Mouse (Mus musculus): ENCODE data around the gene Acap1. TPM values are rescaled to one million over a fixed set of nuclear protein-coding genes. Genes with fewer than 3 reads are reported as not detected.
A peak's percentile ranks its signal among the peaks of the same experiment; 100 is the strongest.
"Not testable (repeated sequence)": the region's sequence is repeated elsewhere in the genome, so short reads cannot be mapped to it uniquely, and the experiment has no call there.

Acap1 gene
- polyA plus RNA-seq, 1 experiment from 2014 or later, result 19.9 TPM

DNA sequence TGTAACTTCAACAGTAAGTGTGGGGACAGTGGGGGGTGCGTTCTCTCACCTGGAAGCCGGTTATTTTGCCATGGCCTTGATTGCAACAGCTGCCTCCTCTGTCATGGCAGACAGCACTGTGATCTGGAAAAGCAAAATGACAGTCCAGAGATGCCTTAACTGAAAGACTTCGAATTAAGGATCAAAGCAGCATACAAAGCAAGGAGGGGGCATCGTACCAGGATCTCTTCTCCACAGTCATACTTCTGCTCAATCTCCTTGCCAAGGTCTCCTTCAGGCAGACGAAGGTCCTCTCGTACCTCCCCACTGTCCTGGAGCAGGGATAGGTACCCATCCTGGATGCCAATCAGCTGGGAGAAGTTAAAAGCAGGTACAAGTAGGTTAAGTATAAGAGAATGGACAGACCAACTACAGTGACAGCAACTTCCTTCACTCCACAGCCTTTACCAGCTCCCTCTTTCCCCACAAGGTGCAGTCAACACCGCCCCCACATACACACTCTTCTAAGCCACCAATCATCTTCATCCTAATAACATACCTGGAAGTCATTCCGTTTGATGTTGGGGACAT lies 22.1 kb upstream of the Acap1 start:
- Histone ChIP-seq H3K4me2 (ENCODE audit: low read depth, low read length) (no peak overlapping the region), H3K9ac (ENCODE audit: low read length) (no peak overlapping the region), H3K36me3 (ENCODE audit: control insufficient read depth, insufficient read depth) (peaks cover 35% of the 10 kb centered on the region), H3K9me3 (replicated peaks; ENCODE audit: control insufficient read depth, low read length) (no peaks in the 10 kb centered on the region), H3K4me1 (ENCODE audit: control insufficient read depth, insufficient read depth, low read length) (peaks cover 45% of the 10 kb centered on the region), H3K27ac (ENCODE audit: low read length) (no peak overlapping the region), H3K4me3 (ENCODE audit: low read length) (no peak overlapping the region), H3K27me3 (ENCODE audit: control insufficient read depth, insufficient read depth, low read length) (no peaks in the 10 kb centered on the region)
- no peak for ATAC-seq (replicated peaks; ENCODE audit: extremely low read depth, insufficient read depth, low FRiP score)
- WGBS, result 78% methylated on average over 8 of the region's 8 CpGs

DNA sequence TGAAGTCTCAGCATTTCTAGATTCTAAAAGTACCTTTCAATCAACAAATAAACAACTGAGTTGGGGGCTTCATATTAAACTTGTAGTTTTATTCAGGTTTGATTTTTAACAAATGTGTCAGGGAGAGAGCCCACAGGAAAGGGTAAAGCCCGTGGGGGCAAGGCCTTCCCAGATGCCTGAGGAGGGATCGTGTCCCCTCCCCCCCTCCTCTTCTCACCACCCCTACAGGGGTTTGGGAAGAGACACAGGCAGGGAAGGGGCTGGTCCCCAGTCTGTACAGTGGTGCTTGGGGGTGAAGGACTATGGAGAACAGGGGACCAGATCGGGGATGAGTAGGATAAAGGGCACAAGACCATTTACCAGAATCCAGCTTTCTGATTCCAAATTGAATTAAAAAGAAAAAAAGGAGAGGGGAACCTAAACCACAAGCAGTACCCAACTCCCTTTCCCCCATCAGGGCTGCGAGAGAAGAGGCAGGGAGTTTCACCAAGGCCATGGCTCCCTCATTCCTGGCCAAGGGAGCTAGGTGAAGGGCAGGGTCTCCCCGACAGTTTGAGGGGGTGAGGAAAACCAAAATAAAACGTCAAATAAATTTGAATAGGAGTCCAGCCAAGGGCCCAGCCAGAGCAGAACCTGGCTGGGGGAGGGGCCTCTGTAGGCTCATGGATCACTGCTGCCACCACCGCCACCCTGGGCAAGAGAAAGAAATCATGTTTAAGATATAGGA lies 21.5 kb upstream of the Acap1 start:
- not testable (repeated sequence) for ATAC-seq (replicated peaks; ENCODE audit: extremely low read depth, insufficient read depth, low FRiP score); H3K4me3 ChIP-seq (ENCODE audit: low read length); H3K4me2 ChIP-seq (ENCODE audit: low read depth, low read length); H3K9ac ChIP-seq (ENCODE audit: low read length); H3K9me3 ChIP-seq (replicated peaks; ENCODE audit: control insufficient read depth, low read length); H3K27ac ChIP-seq (ENCODE audit: low read length); H3K27me3 ChIP-seq (ENCODE audit: control insufficient read depth, insufficient read depth, low read length)
- WGBS, result 60% methylated on average over 7 of the region's 7 CpGs
- Histone ChIP-seq H3K4me1 (ENCODE audit: control insufficient read depth, insufficient read depth, low read length) (peaks cover 40% of the 10 kb centered on the region), H3K36me3 (ENCODE audit: control insufficient read depth, insufficient read depth) (peaks cover 40% of the 10 kb centered on the region)

DNA sequence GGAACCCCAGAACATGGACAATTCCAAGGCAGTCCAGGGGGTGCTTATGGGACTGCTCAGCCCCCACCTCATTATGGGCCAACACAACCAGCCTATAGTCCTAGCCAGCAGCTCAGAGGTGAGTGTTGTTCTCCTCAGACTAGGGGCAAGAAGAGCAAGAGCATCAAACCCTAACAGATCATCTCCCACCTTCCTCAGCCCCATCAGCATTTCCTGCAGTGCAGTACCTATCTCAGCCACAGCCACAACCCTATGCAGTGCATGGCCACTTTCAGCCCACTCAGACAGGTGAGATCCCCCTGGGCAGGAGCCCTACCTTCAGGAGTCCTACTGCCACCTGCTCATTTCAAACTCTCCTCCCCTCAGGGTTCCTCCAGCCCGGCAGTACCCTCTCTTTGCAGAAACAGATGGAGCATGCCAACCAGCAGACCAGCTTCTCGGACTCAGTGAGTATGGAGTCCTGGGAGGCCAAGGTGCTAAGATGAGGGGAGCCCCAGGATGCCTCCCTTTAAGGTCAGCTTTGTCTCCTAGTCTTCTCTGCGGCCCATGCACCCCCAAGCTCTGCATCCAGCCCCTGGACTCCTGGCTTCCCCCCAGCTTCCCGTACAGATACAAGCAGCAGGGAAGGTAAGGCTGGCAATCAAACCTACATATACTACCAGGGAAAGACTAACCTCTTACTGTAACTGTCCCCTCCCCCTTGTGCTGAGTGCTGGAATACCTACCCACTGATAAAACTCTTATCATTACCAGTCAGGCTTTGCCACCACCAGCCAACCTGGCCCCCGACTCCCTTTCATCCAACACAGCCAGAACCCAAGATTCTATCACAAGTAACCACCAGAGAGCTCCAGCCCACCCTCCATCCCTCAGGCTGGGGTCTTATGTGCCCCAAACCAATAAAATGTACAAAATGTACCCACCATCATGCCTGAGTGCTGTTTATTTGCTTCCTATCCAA lies 20.6 kb upstream of the Acap1 start:
- peaks cover 40% of the 10 kb centered on the region for H3K4me1 ChIP-seq (ENCODE audit: control insufficient read depth, insufficient read depth, low read length)
- no peak overlapping the region for H3K27ac ChIP-seq (ENCODE audit: low read length)
- H3K4me2 ChIP-seq (ENCODE audit: low read depth, low read length), result no peak overlapping the region
- no peak overlapping the region for H3K9ac ChIP-seq (ENCODE audit: low read length)
- 50% methylated on average over 5 of the region's 5 CpGs for WGBS
- no peaks in the 10 kb centered on the region for H3K27me3 ChIP-seq (ENCODE audit: control insufficient read depth, insufficient read depth, low read length)
- H3K36me3 ChIP-seq (ENCODE audit: control insufficient read depth, insufficient read depth), result peaks cover 48% of the 10 kb centered on the region
- no peaks in the 10 kb centered on the region for H3K9me3 ChIP-seq (replicated peaks; ENCODE audit: control insufficient read depth, low read length)
- no peak overlapping the region for H3K4me3 ChIP-seq (ENCODE audit: low read length)
- ATAC-seq (replicated peaks; ENCODE audit: extremely low read depth, insufficient read depth, low FRiP score), result no peak

DNA sequence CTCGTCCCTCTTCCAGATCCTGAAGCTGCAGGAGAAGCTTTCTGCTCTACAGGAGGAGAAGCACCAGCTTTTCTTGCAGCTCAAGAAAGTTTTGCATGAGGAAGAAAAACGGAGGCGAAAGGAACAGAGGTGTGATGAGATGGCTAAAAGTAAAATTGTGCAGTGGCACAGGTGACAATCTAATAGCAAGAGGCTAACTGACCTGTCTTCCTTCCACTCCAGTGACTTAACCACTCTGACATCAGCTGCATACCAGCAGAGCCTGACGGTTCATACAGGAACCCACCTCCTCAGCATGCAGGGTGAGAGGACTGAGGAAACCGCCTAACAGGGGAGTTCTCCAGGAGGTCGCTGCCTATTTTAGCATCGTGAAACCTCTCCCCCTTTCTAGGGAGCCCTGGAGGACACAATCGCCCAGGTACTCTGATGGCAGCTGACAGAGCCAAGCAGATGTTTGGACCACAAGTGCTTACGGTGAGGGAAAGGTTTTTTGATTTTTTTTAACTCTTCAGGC lies 19.6 kb upstream of the Acap1 start:
- WGBS, result 36% methylated on average over 9 of the region's 9 CpGs
- H3K4me1 ChIP-seq (ENCODE audit: control insufficient read depth, insufficient read depth, low read length), result peaks cover 40% of the 10 kb centered on the region
- peaks cover 58% of the 10 kb centered on the region for H3K36me3 ChIP-seq (ENCODE audit: control insufficient read depth, insufficient read depth)
- peak overlapping the region; percentile 97 for H3K4me3 ChIP-seq (ENCODE audit: low read length)
- H3K9ac ChIP-seq (ENCODE audit: low read length), result peak overlapping the region; percentile 94; the same call in 1 of the 2 replicates
- no peak for ATAC-seq (replicated peaks; ENCODE audit: extremely low read depth, insufficient read depth, low FRiP score)
- H3K27ac ChIP-seq (ENCODE audit: low read length), result no peak overlapping the region
- no peaks in the 10 kb centered on the region for H3K27me3 ChIP-seq (ENCODE audit: control insufficient read depth, insufficient read depth, low read length)
- H3K4me2 ChIP-seq (ENCODE audit: low read depth, low read length), result peak overlapping the region; percentile 99
- no peaks in the 10 kb centered on the region for H3K9me3 ChIP-seq (replicated peaks; ENCODE audit: control insufficient read depth, low read length)

DNA sequence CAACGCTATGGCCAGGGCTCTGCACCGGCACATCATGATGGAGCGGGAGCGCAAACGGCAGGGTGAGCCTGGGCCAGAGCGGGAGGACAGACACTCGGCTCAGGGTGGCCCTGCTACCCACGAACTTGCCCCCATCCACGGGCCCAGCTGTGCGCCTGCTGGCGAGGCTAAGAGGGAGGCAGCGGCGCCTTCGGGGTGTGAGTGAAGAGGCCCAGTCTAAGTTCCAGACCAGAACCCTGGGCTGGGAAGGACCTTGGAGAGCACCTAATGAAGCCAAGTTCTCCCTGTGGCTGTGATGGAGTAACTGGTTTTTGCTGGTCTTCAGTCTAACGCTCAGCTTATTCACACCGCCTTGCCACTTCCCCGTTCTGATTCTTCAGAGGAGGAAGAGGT lies 19.0 kb upstream of the Acap1 start:
- H3K36me3 ChIP-seq (ENCODE audit: control insufficient read depth, insufficient read depth), result peaks cover 64% of the 10 kb centered on the region
- peak overlapping the region; percentile 97 for H3K4me3 ChIP-seq (ENCODE audit: low read length)
- no peaks in the 10 kb centered on the region for H3K9me3 ChIP-seq (replicated peaks; ENCODE audit: control insufficient read depth, low read length)
- no peak; the same call in 1 of the 2 replicates for ATAC-seq (replicated peaks; ENCODE audit: extremely low read depth, insufficient read depth, low FRiP score)
- 3% methylated on average over 17 of the region's 17 CpGs for WGBS
- H3K27me3 ChIP-seq (ENCODE audit: control insufficient read depth, insufficient read depth, low read length), result no peaks in the 10 kb centered on the region
- peaks cover 38% of the 10 kb centered on the region for H3K4me1 ChIP-seq (ENCODE audit: control insufficient read depth, insufficient read depth, low read length)
- peak overlapping the region; percentile 94 for H3K9ac ChIP-seq (ENCODE audit: low read length)
- H3K4me2 ChIP-seq (ENCODE audit: low read depth, low read length), result peak overlapping the region; percentile 99
- H3K27ac ChIP-seq (ENCODE audit: low read length), result peak overlapping the region; percentile 91

DNA sequence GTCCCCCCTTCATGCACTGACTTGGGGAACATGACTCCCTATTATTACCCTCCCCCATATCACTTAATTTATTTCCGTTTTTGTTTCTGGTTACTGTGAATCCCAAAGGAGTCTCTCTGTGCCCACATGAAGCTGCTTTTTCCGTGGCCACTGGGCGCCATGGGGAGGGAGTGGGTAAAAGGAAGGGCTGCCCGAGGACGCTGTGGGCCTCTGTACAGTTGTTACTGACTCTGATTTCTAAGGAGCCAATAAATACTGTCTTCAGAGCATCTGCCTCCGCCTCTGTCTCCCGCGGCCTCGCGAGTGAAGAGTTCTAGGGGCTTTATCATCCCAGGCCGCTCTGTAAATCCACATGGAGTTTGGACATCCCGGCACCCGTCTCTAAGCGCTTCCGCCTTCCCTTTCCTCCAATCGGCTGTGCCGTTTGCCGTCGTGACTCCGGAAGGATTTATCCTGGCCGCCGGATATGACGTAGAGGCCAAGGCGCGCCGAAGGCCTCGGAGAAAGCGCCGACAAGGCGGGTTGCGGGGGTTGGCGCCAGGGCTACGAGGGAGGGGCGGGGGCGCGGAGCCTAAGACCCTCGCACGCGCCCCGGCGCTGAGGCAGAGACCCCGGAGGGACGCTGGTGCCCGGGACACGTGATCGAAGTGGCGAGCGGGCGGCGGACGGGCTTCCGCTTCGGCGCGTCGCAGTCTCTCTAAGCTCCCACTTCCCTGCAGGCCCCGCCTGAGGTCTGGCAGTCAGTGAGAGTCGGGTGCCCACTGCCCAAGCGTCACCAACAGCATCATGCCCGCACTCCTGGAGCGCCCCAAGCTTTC lies 18.4 kb upstream of the Acap1 start, which contains the start of gene Gps2:
Gene Gps2 (plus strand): TSS at position 335 of the 818 bp plus-strand sequence.
- H3K4me3 ChIP-seq (ENCODE audit: low read length), result peak within 1 kb of the TSS; percentile 97
- no peaks in the 10 kb centered on the region for H3K9me3 ChIP-seq (replicated peaks; ENCODE audit: control insufficient read depth, low read length)
- H3K4me2 ChIP-seq (ENCODE audit: low read depth, low read length), result peak within 1 kb of the TSS; percentile 99
- peak within 1 kb of the TSS; percentile 91 for H3K27ac ChIP-seq (ENCODE audit: low read length)
- peaks cover 32% of the 10 kb centered on the region for H3K4me1 ChIP-seq (ENCODE audit: control insufficient read depth, insufficient read depth, low read length)
- no peaks in the 10 kb centered on the region for H3K27me3 ChIP-seq (ENCODE audit: control insufficient read depth, insufficient read depth, low read length)
- ATAC-seq (replicated peaks; ENCODE audit: extremely low read depth, insufficient read depth, low FRiP score), result peak; percentile 88
- H3K36me3 ChIP-seq (ENCODE audit: control insufficient read depth, insufficient read depth), result peaks cover 68% of the 10 kb centered on the region
- H3K9ac ChIP-seq (ENCODE audit: low read length), result peak within 1 kb of the TSS; percentile 94
- 2% methylated on average over 61 of the region's 61 CpGs for WGBS

DNA sequence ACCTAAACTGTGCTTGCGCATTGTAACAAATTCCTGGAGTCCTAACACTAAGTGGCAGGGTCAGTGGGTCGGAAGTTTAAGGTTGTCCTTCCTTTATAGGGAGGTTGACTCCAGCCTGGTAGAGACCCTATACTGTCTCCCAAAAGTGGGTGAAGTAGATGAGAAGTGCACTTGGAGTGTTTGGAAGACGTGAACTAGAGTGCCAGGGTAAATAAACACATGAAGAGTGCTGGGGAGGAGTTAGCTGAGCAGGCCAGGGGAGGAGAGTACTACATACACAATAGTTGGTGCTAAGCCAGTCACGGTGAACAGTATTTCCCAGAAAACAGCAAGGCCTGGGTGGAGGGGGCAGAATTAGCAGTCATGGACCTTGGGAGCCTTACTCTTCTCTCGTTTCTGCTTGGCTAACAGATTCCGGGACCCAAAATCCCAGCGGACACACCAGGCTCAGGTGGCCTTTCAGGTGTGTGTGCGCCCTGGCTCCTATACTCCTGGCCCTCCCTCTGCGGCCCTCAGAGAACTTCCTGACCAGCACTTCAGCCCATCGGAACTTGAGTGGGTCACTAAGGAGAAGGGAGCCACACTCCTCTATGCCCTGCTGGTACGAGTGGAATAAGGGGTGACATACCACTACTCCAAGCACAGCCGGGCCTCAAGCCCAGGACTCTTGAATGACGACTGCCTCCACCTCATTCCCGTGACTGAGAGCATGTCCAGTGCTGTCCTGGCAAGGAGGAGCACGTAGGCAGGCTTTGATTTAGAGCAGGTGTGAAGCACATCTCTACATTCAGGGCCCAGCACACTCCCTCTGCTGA lies 17.6 kb upstream of the Acap1 start:
- Histone ChIP-seq H3K27ac (ENCODE audit: low read length) (peak overlapping the region; percentile 91), H3K9me3 (replicated peaks; ENCODE audit: control insufficient read depth, low read length) (no peaks in the 10 kb centered on the region), H3K27me3 (ENCODE audit: control insufficient read depth, insufficient read depth, low read length) (no peaks in the 10 kb centered on the region), H3K4me3 (ENCODE audit: low read length) (peak overlapping the region; percentile 97), H3K36me3 (ENCODE audit: control insufficient read depth, insufficient read depth) (peaks cover 68% of the 10 kb centered on the region), H3K9ac (ENCODE audit: low read length) (peak overlapping the region; percentile 94), H3K4me1 (ENCODE audit: control insufficient read depth, insufficient read depth, low read length) (peaks cover 27% of the 10 kb centered on the region), H3K4me2 (ENCODE audit: low read depth, low read length) (peak overlapping the region; percentile 99)
- 69% methylated on average over 15 of the region's 15 CpGs for WGBS
- ATAC-seq (replicated peaks; ENCODE audit: extremely low read depth, insufficient read depth, low FRiP score), result no peak

DNA sequence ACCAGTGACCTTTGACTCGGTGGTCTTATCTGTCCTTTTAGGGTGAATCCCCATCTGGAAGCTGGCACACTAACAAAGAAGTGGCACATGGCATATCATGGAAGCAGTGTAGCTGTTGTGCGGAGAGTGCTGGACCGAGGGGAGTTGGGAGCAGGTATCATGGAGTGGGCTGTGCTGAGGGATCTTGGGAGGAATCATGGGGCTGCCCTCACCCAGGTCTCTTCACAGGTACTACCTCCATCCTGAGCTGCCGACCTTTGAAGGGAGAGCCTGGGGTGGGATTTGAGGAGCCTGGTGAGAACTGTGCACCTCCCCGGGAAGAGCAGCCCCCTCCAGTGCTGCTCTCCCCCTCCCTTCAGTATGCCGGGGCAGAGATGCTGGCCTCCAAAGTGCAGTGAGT lies 16.4 kb upstream of the Acap1 start:
- H3K27ac ChIP-seq (ENCODE audit: low read length), result no peak overlapping the region
- peaks cover 70% of the 10 kb centered on the region for H3K36me3 ChIP-seq (ENCODE audit: control insufficient read depth, insufficient read depth)
- H3K4me1 ChIP-seq (ENCODE audit: control insufficient read depth, insufficient read depth, low read length), result peaks cover 27% of the 10 kb centered on the region
- ATAC-seq (replicated peaks; ENCODE audit: extremely low read depth, insufficient read depth, low FRiP score), result no peak
- 84% methylated on average over 6 of the region's 6 CpGs for WGBS
- no peak overlapping the region for H3K4me2 ChIP-seq (ENCODE audit: low read depth, low read length)
- no peak overlapping the region for H3K9ac ChIP-seq (ENCODE audit: low read length)
- H3K27me3 ChIP-seq (ENCODE audit: control insufficient read depth, insufficient read depth, low read length), result no peaks in the 10 kb centered on the region
- no peak overlapping the region for H3K4me3 ChIP-seq (ENCODE audit: low read length)
- no peaks in the 10 kb centered on the region for H3K9me3 ChIP-seq (replicated peaks; ENCODE audit: control insufficient read depth, low read length)

Measured in heart, embryonic 16.5 days (tissue).